Mouse (Mus musculus): ENCODE measurements around the gene Pomp.

DNA sequence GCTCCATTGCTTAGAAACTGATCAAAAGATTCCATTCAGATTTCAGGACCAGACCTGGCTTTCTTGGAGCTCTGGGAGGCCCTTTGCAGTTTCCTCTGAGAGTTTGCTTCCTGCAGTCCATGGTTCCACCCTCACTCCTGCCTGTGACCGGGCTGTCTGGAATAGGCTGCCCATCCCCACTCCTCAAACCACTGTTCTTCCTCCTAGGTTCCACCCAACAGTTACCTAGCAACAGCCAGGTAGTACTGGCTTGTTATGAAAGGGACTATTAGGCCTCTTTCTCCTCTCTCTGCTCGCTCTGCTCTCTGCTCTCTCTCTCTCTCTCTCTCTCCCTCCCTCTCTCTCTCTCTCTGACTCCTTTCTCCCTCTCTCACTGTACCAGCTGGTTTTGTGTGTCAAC, 38.0 kb downstream of the Pomp start:
- no peak for TF ChIP-seq CTCF (IDR thresholded peaks at IDR 0.05; ENCODE audit: low read depth, low read length)
- TF ChIP-seq POLR2A (IDR thresholded peaks at IDR 0.05; ENCODE audit: extremely low read depth, insufficient read depth, low read length): no peak
